Mouse (Mus musculus) hematopoietic stem cell, adult 5-6 weeks (primary cell): ENCODE measurements around the gene Map3k1. TPM values are rescaled to one million over a fixed set of nuclear protein-coding genes. Genes with fewer than 3 reads are reported as not detected.

Experiments used
- ATAC-seq, 2 experiments: fragments of 125-278 bp in 1 of 2; replicated peaks in 1 of 2; 2 replicates each; pipeline ENCODE4 v1.8.0; 2016 to 2017; ENCODE audit warnings: inconsistent platforms in 2 of 2, mild to moderate bottlenecking in 2 of 2, moderate number of reproducible peaks in 2 of 2, low read depth in 1 of 2, moderate TSS enrichment in 1 of 2; ENCODE audit not compliant: low FRiP score in 2 of 2, poor library complexity in 2 of 2, severe bottlenecking in 2 of 2, insufficient read depth in 1 of 2, low TSS enrichment in 1 of 2
- total RNA-seq: library from RNA; stranded (forward); fragments of 172-1452, 232-1000 nt; gene quantifications from 2 replicates; pipeline ENCODE4 v1.2.3, GENCODE M21; 2017

Map3k1 gene
- total RNA-seq, result 32.5 and 65.6 TPM in 2 replicates

- ATAC-seq, result peak; percentile 18 to 34; a peak in 2 of 4 replicates
Observed at GRCm38 (mm10) chr13:111808637-111809465, at the start of gene Map3k1. TSS of gene Map3k1 (minus strand) at chr13:111808993.

- no peak for ATAC-seq
Observed at GRCm38 (mm10) chr13:111856786-111857455, 48.1 kb upstream of the Map3k1 start.

DNA sequence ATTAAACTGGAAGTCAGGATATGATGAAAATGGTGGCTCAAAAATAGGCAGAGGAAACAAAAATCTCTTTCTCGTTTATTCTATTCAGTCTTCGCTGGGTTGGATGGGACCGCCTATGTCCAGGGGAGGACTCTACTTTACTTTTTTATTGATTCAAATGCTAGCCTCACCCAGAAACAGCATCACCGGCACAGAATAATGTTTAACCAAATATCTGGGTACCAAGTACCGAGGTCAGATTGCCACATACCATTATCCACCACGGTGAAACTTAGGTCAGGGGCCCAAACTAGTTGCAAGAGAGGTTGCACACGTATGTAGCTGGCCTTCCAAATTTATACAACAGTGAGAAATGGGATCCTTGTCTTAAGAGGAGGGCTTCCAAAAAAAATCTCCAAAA lies 47.4 kb upstream of the Map3k1 start:
- no peak for ATAC-seq

- ATAC-seq, result no peak
Observed at GRCm38 (mm10) chr13:111852451-111853224, 43.8 kb upstream of the Map3k1 start.

DNA sequence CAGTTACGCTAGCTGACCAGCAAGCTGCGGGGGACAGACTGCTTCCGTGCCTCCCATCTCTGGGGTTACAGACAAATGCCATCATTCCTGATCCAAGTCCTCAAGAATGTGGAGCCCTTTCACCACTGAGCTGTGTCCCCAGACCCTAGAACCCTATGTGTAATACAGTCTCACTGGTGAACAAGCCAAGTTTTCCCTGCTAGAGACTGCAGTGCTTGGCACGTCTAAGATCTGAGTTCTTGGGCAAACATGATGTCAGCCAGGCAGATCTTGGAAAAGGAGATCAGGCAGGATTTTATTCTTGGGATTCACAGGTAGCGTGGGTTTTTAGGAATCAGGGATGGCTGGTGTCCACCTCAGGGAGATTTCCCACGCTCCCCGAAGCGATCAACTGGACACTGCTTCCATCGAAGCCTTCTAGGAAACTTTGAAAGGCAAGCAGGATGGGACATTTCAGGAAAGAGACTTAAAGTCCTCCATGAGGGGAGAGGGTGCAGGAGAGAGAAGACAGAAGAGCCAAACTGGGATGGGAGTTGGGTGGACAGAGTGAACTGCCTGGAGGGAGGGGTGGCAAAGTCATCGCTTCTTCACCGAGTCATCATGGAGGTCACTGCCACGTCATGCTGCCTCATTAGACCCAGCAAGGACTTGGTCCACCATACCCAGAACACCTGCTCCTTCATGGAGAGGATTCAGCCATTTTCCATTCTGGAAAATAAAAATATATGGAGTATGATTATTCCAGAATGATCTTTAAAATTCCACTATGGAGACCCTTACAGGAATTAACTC lies 41.4 kb upstream of the Map3k1 start:
- no peak for ATAC-seq

DNA sequence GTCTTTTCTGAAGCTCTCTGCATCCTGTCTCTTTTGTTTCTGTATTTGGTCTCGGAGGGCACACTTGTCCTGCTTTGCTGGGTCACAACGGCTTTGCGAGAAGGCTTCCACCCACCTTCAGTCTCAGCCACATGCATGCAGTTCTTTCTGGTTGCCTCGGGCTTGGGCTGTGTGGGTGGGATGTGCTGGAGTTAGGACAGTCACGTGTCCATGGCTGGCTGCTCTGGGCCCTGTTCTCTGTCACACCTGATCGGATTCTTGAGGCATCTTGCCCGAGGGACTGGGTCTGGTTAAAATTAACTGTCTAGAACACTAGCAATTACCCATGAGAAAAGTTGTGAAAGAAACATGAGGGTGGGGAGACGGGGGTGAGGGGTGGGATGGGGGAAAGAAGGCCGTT lies 36.7 kb upstream of the Map3k1 start:
- no peak for ATAC-seq

GRCm38 (mm10) chr13:111844313-111844712 lies 35.5 kb upstream of the Map3k1 start:
- no peak for ATAC-seq

DNA sequence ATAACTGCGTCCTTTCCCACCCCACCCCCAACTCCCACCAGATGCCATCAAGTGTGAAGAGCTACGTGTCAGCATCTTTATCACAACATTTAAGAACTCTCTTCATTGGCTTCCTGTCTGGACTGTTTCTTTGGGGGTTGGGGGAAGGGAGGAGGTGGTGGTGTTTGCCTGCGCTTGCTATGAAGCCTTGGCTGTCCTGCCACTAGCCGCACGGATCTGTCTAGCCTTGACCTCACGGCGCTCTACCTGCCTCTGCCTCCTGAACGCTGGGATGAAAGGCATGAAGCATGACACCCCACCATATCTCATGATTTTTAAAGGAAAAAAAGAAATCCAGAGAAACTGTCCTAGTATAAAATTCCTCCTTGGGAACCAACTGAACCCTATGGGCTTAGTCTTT lies 27.0 kb upstream of the Map3k1 start:
- ATAC-seq, result no peak

- ATAC-seq, result no peak
Observed at GRCm38 (mm10) chr13:111834613-111835012, 25.8 kb upstream of the Map3k1 start.

- ATAC-seq, result no peak
Observed at GRCm38 (mm10) chr13:111829473-111829872, 20.7 kb upstream of the Map3k1 start.

GRCm38 (mm10) chr13:111827481-111827880 lies 18.7 kb upstream of the Map3k1 start:
- ATAC-seq, result no peak

- ATAC-seq, result no peak
Observed at GRCm38 (mm10) chr13:111824178-111824577, 15.4 kb upstream of the Map3k1 start.

DNA sequence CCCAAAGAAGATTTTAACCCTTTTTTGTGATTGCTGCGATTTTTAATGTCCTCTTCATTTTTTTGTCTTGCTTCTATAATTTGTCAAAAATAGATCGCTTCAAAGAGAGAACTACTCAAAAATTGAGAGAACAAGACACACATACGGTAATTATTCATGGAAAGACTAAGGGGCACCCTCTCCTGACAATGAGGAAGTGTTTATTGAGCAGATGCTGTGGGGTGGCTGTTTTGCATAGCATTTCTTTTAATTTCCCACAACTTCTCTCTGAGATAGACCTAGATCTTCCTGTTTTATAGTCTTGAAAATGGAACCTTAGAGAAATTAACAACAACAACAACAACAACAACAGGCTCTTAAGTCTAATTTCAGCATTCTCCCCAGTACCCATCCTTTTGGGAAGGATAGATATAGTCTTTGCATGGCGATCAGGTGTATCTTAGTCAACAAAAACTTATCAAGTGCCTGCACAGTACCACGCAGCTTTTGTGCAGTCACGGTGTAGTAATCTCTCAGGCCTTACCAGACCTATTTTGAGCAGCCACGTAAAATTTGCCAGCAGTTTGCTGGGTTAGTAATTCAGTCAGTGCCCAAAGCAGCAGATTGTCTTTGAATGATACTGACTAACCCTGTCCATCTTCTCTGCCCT lies 13.1 kb upstream of the Map3k1 start:
- ATAC-seq, result no peak

DNA sequence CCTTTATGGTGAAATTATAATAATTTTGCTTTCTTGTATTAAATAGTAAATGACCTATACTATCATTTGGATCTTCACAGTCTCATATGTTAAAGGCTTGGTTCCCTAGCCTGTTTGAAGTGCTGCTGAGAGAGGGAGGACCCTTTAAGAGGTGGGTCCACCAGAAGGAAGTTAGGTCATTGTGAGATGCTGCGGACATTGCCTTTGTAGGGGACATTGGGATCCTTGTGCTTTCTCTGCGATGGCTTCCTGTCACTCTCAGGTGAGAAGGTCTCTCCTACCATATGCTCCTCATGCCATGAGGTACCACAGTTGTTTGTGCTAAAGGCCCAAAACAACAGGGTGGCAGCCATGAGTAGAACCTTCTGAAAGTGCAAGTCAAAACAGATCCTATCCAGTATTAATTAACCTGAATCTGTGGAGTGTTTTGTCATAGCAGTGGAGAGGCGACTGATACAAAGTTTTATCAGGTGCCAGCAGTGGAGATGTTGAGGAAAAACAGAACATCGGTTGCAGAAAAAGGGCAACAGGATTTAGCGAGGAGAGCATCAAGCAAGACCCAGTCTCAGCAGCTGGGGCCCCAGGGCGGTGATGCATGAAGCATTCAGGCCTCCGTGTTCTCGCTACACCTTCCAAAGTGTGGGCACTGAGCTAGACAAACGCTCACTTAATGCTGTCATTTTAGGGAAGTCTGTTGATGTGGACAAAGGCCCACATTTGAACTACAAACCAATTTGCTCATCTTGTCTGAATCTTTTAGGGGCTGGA lies 11.0 kb upstream of the Map3k1 start:
- no peak for ATAC-seq

DNA sequence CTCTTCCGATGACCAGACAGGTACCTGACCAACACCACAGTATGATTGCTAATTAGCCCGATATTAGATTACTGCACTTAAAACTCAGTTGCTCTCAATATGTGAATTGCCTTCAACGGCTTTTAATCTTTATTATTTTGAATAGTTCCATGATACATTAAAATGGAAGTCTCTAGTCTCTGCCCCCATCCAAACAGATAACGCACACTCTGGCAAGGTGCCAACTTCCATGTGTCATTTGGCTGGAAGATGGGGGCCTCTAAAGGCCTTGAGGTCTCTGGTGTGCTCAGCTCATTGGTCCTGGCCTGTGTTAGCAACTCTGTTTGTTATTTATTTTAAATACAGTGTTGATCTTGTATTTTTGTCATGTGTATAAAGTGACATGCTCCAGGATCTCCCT lies 10.3 kb upstream of the Map3k1 start:
- ATAC-seq, result no peak

DNA sequence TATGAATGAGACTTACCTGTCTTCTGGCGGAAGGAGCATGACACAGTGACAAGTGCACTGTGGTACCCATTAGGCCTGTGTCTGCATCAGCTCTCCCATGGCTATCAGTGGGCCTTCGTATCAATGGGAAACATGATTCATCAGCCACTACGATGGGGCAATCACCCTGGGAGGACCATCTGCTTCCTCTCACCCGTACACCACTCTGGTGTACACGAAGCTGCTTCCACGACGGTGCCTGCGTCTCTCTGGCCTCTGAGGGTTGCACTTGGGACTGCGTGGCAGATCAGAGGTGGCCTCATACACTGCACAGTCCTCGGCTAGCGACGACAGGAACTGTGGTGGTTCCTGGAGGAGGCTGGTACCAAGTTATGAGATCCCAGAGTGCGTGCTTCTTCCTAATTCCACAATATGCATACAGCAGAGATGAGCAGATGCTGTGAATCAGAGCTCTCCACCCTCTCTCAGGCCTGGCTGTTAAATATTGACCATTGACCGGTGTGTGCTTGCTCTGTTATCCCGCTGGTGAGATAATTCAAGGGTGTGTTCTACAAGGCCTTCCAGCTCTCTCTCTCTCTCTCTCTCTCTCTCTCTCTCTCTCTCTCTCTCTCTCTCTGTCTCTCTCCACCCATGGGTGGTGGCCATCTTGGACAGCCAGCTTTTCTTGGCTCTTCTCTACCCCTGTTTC lies 9.6 kb upstream of the Map3k1 start:
- ATAC-seq, result peak; percentile 26 to 32; a peak in 2 of 4 replicates
